Mouse (Mus musculus) layer of hippocampus, adult 11-12 months (tissue): ENCODE measurements at regions not wholly inside any gene's neighbourhood (a gene's known extent, or its start where the extent isn't known, plus 50 kb on each side); places are given as distances from the start of the nearest gene placed in this dataset.

ENCODE experiments used
- DNase-seq: peaks from one replicate; pipeline ENCODE4 v3.0.0; 2022; ENCODE audit warnings: low spot score

DNA sequence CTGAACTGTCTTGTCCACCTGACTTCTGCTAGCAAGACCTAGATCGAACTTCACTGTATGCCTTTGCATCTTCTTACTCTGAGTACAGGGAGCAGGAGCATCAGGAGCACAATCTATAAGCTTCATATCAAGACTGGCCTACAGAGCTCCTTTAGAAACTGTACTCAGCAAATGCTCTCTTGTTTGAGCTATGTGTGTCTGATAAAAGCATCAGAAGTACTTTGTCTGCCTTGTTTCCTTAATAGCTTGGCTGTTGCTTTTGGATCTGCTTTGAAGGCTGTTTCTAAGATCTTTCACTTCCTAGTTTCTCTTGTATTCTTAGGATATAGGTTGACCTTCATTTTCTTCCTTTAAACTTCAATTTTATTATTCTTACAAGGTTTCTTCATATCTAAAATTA, 175.3 kb upstream of the Cypt12 start:
- DNase-seq = no peak

DNA sequence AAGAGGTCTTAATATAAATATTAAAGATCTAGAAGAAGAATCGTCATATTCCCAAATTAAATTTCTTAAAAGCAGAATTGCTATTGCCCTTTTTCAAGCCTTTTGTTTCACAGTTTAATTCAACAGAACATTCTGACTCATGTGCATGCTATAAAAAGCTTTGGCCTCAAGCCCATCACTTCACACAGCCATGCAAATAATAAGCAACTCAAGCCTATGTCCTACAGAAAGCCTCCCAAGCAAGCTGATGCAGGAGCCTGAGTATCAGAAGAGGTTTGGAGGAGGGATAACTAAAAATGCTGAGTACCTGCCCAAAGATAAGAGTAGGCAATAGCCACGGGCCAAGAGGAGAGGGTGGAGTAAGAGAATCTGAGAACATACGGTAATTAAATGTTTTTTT, 169.1 kb upstream of the Cypt12 start:
- DNase-seq = no peak

DNA sequence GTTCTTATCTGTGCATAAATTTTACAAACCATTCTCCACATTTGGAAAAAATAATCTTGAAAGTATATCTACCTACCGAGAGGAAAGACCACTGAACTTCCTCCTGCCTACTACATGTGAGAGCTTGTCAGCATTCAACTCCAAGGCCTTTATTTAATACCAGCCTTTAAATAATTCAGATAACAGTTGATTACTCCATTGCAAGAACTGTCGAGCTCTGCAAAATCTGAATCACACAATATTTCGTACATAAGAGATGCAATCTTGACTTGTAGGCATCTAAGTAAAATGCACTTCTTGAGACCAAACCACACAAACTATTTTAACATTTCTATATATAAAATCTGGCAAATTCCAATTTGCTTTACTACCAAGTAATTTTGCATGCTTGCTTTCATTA, 164.1 kb upstream of the Cypt12 start:
- no peak for DNase-seq

DNA sequence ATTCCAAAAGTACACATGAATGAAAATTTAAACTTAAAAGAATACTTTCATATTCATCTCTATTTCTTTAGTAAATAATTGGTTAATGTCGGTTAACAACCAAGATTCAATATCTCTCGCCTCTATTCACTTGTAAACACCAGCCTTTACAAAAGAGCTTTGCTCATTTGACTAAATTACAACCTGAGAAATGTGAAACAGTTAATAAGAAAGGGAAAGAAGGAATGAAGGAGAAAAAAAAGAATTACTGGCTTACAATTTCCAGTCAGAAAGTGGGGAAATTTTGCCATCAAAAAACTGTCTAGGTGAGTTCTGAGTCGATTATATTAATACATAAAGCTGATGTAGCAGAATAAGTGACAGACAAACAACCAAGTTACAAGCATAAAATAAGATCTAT, 163.6 kb upstream of the Cypt12 start:
- DNase-seq = no peak

DNA sequence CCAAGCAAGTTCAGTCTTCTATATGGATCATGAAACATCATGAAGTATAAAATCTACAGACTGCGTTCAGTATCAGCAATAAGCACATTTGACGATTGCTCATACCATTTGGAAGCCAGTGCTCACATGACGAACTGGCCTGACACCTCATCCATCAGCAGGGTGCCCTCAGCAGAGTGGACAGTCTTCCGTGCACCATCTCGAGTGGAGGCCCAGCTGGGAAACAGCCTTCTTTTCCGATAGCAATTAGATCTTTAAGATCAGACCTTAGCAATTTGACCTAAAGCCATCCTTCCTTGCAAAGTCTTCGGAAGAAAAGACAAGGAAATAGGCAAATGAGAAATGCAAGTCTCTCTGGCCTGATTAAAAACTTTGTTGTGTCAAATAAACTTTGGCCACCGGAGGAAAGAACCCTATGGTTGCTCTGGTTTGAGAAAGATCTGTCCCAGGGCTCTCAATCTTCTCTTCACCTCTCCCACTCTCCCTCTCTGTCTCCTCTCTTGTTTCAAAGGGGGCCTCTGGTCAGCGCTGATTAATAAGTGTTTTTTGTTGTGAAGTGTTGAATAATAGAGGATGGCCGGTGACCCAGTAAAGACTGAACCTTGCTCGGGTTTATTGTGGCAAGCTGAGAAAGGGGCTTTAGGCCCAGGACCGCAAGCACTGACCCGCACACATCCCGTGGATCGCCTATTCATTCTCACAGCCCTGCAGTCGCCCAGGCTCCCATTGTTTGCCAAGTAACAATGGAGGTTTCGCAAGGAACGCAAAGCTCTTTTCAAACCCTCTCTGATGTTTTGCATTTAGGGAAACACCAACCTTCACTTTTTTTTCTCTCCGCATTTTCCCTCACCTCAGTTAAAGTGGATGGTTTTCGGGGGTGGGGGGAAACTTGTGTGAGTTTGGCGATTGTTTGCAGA, 162.8 kb upstream of the Cypt12 start:
- DNase-seq = no peak

DNA sequence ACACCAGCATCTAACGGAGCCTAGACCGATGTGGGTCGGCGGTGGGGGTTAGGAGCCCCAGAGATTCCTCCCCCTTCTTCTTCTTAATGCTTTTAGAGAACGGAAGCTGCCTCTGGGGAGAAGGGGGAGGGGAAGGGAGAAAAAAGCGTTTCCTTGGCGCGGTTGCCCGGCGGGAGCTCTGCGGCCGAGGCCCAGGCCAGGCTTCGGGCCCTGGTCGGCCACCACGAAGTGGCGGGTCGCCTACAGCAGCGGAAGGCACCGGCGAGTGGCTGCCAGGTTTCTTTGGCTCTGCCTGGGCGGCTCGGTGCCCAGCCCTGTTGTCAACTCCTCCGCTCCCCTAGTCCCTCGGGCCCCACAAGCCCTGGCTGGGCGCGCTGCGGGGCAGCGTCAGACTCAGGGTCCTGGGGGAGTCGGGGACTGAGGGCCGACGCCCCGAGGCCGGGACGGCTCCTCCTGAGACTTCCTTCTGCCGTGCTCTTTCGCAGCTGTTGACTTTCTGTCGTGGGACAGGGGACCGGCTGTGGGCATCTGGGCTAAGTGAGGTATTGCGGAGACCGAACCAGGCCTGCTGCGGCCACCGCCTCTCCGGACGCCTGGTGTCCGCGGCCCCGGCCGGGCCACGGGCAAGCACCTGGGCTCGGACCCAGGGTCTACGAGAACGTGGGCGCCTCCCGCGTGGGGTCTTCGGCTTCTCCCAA, 162.0 kb upstream of the Cypt12 start:
- peak; percentile 47 for DNase-seq

DNA sequence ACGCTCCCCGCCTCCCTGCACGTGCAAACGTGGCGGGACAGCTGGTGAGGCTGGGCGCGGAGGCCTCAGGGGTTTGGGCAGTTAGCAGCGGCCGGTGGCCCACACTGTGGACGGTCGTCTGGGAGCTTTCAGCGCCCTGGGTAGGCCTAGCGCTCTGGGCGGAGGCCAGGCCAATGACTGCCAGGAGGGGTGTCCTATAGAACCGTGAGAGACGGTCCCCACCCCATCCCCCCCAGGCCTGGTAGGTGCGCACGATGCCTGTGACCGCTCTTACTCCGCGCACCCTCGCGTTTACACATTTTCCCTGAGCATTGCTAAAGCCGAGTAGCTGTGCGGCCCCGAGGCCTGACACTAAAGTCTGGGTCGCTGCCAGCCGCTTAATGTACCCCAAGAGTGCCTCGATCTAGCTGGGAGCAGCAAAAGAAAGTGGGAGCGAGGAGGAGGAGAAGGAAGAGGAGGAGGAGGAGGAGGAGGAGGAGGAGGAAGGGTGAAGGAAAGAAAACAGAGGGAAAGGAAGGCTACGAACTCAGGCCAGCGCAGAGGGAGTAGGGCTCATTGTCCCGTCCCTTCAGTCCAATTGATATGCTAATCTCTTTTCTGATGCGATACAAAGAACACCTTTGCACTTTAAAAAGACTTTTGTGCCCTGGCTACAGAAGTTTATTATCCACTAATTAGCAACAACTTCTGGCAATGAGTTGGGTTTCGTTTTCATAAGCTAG, 161.3 kb upstream of the Cypt12 start:
- DNase-seq = no peak

DNA sequence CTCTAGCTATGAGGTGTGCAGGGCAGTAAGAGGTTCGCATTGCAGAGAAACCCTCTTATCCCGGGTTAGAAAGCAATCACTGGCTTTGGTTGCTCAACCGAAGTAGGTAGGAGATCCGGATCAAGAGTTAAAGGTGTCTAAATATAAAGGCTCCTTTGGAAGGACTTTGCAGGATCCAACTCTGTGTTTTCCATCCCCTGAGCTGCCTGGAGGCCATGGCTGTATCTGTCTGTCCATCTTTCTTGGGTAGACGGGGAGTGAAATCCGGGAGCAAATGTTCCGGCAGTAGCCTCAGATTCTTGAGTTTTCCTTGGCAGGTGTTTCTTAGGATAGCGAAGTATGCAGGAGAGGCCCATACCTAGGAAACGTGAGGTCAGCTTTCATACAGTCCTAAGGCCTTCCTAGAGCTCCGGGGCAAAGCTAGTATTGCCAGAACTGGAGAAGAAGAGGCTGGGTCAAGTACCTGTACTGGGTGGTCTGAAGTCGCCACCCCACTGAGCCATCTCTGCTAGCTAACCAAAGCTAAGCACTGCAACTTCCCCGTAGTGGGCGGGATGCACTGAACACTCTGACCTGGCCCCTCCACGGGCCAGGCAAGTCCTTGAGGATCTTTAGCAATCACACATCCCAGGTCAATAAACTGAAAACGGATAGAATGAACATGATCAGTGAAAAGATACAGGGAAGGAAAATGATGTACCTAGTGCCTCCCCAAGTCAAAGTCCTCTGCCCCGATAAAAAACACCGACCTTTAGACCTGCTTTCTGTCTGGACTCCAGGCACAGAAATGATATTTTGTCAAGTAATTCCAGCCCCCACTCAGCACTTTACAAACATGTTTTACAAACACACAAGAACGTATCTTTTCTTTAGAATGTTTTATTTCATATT, 160.5 kb upstream of the Cypt12 start:
- no peak for DNase-seq

DNA sequence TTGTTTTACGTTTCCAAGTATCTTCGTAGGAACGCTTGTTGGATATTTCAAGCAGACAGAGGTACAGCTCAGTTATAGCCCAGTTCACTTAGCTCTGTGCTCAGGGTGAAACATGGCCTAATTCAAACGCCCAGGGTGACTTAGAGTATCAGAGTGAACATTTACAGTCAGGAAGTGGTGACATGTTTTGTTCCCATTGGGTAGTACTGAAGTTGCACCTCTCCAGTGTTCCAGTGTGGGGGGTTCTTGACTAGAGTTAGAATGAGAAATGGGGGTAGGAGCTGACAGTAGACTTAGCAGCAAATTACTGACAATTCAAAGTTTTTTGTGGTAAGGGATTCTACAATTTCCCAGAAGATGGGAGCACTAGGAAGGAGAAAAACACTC, 159.9 kb upstream of the Cypt12 start:
- DNase-seq = no peak

DNA sequence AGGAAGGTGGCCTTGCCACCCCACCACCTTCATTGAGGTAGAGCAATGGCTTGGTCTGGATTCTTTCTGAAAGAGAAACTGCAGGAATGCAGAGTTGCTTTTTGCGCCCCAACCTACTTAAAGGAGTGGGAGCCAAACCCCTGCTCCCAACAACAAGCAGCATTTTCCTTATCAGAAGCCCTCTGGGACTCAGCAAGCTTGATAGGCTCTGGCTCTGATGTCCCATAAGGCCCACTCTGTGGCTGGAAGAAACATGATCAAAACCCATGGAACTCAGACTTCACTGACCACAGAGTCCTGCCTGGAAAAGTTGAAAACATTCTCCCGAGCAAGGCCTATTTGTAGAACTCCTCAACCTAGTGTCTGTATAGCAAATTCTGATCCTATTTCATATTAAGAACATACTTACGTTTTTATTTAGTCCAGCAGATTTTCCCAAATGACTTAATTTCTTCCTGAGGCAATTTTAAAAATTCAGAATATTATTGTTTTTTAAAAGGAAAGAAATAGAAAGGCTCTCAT, 159.4 kb upstream of the Cypt12 start:
- DNase-seq = no peak

DNA sequence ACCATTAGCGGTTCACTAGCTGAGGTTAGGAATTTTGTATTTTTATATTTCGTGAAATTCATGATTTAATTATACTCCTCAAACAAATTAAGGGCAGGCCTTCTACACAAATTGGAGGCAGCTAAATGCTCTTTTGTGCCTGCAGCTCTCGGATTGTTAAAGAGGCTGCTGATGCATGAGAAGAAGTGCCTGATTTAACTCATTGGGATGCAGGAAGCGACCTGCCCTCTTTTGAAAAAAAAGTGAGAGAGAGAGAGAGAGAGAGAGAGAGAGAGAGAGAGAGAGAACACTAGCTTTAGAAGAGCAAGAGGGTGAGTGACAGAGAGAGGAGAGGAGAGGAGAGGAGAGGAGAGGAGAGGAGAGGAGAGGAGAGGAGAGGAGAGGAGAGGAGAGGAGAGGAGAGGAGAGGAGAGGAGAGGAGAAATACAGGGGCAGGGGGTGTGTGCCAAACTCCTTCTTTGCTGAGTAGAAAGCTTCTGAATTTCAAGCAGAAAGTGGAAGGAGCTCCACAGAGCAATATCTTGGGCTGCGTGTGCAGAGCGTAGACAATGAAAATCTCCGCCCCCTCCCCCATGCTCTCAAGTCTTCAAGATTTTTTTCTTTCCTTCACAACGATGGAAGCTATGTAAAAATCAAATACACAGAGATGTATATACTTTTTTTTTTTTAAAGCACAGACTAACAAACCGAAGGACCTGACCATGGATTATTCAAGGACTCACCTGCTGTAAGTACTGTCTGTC, 158.6 kb upstream of the Cypt12 start:
- no peak for DNase-seq

DNA sequence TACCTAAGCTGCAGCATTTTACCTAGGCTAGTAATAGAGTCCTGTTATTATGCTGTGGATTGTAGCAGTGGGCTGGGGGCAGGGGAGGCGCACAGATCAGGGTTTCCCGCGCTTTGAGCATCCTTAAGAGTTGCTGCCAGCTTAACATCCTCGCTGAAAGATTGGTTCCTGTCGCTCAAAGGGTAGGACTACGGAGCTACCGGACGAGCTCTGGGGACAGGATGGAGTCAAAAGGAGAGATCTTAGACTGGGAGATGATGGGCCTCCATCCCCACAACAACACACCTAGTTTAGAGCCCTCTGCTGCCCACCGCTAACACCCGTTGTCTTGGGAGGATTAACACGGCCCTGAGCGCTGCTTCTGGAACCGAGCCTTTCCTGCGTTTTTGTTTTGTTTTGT, 157.9 kb upstream of the Cypt12 start:
- no peak for DNase-seq

DNA sequence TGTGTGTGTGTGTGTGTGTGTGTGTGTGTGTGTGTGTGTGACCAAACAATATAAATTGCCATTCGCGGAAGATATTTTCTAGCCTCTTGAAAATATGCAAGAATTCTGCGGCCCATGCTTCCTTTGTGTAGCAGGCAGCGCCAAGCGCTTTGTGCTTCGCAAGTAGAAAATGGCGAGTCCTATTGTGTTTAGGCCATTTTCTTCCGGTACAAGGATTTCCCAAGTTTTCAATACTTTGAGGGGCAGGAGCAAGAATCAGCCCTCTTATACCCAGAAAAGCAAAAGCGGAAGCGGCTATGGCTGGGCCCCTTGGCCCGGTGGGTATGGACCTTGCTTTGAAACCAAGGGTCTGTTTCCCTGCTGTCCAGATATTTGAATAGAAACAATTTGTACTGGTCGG, 157.4 kb upstream of the Cypt12 start:
- DNase-seq = no peak

DNA sequence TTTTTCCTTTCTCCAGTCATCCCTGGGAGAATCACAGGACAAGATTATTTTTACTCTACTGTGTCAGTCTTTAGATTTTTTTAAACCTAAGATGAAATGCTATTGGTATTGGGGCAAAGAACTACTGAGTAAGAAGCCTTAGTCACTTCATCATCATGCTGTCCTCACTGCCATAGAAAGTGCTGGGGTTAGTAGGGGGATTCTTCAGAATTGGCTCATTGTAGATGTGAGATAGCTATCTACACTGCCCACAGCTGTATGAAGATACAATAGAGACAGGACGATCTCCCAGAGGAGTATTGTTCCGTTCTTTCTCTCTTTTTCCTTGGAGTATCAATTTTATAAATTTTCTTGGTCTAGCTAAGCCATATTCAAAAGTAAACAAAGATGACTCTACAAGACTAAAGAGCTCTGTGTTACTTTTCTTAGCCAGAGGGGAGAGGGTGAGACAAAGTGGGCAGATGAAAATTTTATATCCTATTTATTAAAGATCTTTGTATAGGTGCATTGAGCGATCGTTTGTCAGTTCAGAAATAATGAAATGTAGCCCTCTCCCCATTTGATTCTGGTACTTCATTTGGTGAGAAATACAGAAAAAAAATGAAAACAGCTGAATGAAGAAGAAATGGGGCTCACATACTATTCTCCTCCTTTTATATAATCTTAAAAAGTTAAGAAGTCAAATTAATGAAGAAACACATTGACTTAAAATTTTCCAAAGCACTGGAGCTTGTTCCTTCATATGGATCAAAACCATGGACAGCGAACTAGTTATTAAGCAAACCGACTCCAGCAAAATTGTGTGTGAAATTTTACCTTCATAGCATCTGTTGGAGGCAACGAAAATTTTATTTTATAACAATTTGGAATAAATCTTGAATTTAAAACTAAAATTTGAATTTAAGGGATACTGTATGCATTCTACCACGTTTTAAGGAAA, 156.6 kb upstream of the Cypt12 start:
- DNase-seq = no peak

DNA sequence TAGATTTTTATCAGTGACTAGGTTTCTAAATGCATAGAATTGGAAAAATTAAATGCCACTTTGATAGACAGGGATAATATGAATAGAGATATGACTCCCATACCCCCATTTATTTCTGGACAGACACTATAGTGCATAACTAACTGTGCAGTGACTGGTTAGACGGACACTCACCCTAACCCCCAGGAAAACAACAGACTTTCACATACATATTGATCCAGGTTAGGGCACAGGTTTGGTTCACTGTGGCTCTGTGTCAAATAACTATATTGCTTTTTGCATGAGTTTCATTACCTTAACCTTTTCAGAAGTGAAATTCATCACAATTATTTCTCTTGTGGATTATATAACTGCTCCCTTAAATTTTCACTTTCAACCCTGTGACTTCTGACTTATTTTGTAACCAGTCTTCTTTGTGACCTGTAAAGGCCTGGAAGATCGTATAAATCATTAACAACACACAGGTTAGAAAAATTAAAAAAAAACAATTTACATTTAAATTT, 155.6 kb upstream of the Cypt12 start:
- no peak for DNase-seq

DNA sequence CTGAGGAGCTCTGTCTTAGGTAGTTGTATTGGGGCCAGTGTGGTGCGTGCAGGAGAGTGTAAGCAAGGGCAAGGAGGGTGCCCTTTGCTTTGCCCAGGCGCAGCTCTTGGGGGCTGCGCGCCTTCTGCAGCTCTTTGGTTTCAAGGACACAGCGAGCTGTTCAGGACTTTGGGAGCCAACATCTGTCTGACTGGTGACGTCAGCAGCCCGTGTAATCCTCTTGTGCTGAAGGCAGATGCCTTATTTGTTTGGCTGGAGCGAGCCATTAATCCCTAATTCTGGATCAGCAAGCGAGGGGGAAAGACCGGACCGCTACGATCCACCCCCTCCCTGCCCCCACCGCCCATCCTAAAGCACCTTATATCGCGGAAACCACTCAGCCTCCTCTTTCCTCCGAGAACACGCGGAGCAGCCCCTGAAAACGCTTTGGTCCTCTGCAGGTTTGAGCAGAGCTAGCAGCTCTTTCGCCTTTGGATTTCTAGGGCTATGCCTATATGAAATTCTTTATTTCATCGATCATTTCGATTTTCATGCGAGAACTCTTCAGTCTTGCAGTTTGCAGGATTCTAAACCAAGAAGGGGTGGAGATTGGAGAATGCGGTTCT, 154.5 kb upstream of the Cypt12 start:
- peak; percentile 63 for DNase-seq

DNA sequence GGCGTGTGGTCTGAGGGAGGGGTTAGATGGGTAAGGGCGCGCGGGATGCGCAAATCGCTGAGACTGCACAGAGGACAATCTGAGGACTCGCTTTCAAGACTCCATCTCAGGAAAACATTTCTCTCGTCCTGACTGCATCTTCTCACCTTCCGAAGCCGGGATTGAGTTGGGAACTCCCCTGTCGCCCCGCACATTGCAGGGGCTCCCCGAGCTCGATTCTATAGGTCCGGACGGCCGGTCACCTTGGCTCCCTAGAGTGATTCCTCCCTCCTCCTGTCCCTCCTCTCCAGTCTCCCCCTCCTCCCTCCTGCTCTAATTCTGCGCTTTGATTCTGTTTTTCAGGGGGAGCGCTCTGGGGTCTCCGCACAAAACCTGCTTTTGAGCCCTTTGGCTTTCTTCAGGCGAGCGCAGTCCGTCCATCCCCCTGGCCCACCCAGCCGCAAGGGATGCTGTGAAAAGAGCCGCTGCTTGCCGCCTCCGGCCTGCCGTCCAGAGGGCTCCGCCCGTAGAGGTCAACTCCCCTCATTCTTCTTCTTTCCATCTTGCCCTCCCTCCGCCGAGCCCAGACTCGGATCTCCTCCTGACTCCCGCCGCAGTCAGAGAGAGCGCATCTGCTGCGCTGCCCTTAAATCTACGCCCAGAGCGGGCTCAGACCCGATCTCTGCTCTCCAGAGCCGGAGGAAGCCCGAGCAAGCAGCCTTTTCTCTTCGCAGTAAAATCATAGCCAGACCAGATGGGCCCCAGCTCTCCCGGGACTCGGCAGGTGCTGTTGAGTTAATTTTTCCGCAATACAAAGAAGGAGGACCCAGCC, 153.8 kb upstream of the Cypt12 start:
- peak; percentile 64 for DNase-seq
